Mouse (Mus musculus): Measurements from ENCODE around the gene Slc4a2.

- no peak for TF ChIP-seq CTCF (IDR thresholded peaks at IDR 0.05; ENCODE audit: borderline replicate concordance, insufficient read depth, low read depth, low read length)
- no peak for TF ChIP-seq POLR2A (IDR thresholded peaks at IDR 0.05; ENCODE audit: borderline replicate concordance, insufficient read depth, low read length)
Measured at GRCm38 (mm10) chr5:24427981-24428402, 4.4 kb downstream of the Slc4a2 start.
